Mouse (Mus musculus) heart, postnatal 0 days (tissue): Measurements from ENCODE around the gene Adamts6. TPM values are rescaled to one million over a fixed set of nuclear protein-coding genes. Genes with fewer than 3 reads are reported as not detected.

Experiments
- ATAC-seq: fragments of 200-750 bp; cut with Nextera tagmentation; 2 replicates; pipeline ENCODE4 v1.8.0; 2017; ENCODE audit warnings: low read depth, moderate number of reproducible peaks, moderate library complexity; ENCODE audit not compliant: insufficient read depth
- DNase-seq: peaks from one replicate; pipeline ENCODE4 v3.0.0-alpha.2; 2016; ENCODE audit warnings: low spot score
- H3K27ac ChIP-seq: fragments of 300-500 bp; sonication (generic); 2 replicates; pipeline ENCODE4 v1.5.1; 2014; ENCODE audit warnings: low read depth, mild to moderate bottlenecking
- H3K27me3 ChIP-seq: fragments of 300-500 bp; sonication (generic); 2 replicates; pipeline ENCODE4 v1.6.1; 2014; ENCODE audit warnings: low read length, mixed read lengths; ENCODE audit not compliant: control insufficient read depth, insufficient read depth
- H3K36me3 ChIP-seq: fragments of 300-500 bp; sonication (generic); replicated peaks from 2 replicates; pipeline ENCODE4 v1.6.1; 2014; ENCODE audit warnings: low read length, mixed read lengths; ENCODE audit not compliant: control insufficient read depth, insufficient read depth
- H3K4me1 ChIP-seq: fragments of 300-500 bp; sonication (generic); 2 replicates; pipeline ENCODE4 v1.6.1; 2014; ENCODE audit warnings: antibody characterized with exemption; ENCODE audit not compliant: control insufficient read depth, insufficient read depth
- H3K4me2 ChIP-seq: fragments of 300-500 bp; sonication (generic); 2 replicates; pipeline ENCODE4 v1.6.1; 2014; ENCODE audit warnings: low read depth, mild to moderate bottlenecking, low read length, moderate library complexity
- H3K4me3 ChIP-seq: fragments of 300-500 bp; sonication (generic); 2 replicates; pipeline ENCODE4 v1.5.1; 2014; ENCODE audit warnings: low read depth, low read length
- H3K9ac ChIP-seq: fragments of 300-500 bp; sonication (generic); replicated peaks from 2 replicates; pipeline ENCODE4 v1.6.1; 2014; ENCODE audit warnings: low read depth, low read length, mixed read lengths
- H3K9me3 ChIP-seq: fragments of 300-500 bp; sonication (generic); replicated peaks from 2 replicates; pipeline ENCODE4 v1.6.1; 2016; ENCODE audit warnings: low read length; ENCODE audit not compliant: control insufficient read depth
- CTCF ChIP-seq: IDR thresholded peaks from 2 replicates; pipeline ENCODE4 v1.5.1; 2016; ENCODE audit warnings: antibody characterized with exemption, control low read depth, low read depth
- EP300 ChIP-seq: IDR thresholded peaks from 2 replicates; pipeline ENCODE4 v1.6.1; 2016; ENCODE audit warnings: antibody characterized with exemption, low read depth
- WGBS: fragments of 180-500 bp; shearing (Covaris S2); extraction: QIAGEN DNeasy Blood & Tissue Kit; methylation state at CpG from one replicate; pipeline ENCODE4 v1.1.7; 2014; 5-methylcytosine and 5-hydroxymethylcytosine counted together
- polyA plus RNA-seq: library from polyadenylated mRNA; unstranded; fragments of >200 nt; fragmentation: Nextera tagmentation; extraction: Ambion mirVana; gene quantifications from 2 replicates; pipeline ENCODE4 v1.2.1, GENCODE M21; 2015
- total RNA-seq: library from RNA; depleted of rRNA; stranded (reverse); fragments of >200 nt; gene quantifications from 2 replicates; pipeline ENCODE4 v1.2.3, GENCODE M21; 2014; ENCODE audit warnings: low replicate concordance

The Adamts6 gene
- total and polyA plus RNA-seq, 2 experiments from 2014 or later, result 2.7 to 21.8 TPM

DNA sequence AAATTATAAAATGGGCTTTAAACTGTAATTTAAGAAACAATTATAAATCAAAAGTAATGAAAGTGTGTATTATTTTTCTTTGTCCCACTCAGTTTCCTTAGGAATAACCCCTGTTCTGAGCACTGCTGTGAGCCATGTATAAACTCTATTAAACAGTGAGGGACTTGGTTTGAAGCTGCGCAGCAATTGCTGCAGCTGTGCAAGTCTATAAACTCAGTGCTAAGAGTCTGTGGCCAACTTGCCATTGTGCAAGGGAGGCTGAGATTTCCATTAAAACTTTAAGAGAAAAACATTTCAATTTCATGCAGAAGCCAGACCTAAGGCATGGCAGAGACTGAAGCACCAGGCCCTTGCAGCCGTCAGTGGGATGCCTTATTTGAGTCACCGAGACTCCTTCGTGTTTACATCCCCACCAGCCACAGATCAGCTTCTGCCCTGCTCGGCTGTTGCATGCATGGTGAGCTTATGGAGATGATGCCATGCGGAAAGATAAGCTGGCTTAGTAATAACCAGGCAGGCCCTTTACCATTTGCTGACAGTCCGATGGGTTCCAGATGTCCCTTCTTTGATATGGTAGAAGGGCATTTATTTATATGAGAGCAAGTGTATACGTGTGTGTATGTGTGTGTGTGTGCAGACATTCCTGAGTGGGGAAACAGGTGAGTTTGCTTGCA is 206.7 kb downstream of the Adamts6 start:
- Histone ChIP-seq H3K4me2 (no peak overlapping the region), H3K9ac (no peak overlapping the region), H3K4me3 (no peak overlapping the region), H3K4me1 (peaks cover 13% of the 10 kb centered on the region), H3K9me3 (no peaks in the 10 kb centered on the region), H3K27ac (no peak overlapping the region), H3K27me3 (no peaks in the 10 kb centered on the region), H3K36me3 (no peaks in the 10 kb centered on the region; the same call in 1 of the 2 replicates)
- WGBS, result 34% methylated on average over 8 of the region's 8 CpGs
- TF ChIP-seq EP300 (no peak), CTCF (no peak)
- ATAC-seq, result peak; percentile 34; the same call in 1 of the 2 replicates
- peak; percentile 27 for DNase-seq

DNA sequence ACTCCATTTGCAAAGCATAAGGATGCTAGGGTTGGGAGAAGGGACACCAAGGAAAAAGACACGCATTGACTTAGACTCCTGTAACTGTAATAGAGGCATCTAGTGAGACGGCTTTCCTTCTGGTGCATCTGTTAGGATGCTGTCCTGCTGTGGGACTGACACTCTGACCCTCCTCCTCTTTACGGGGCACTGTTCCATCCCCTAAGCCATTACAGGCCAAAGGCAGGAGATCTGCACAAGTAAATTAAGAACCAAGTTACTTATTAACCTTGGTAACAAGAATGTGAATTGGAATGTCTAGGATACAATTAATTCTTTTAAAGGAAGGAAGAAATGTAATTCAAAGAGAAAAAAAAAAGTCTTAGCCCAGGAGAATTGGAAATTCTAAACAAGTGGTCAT is 210.0 kb downstream of the Adamts6 start:
- whole genome bisulfite sequencing, result 96% methylated on average over 3 of the region's 3 CpGs
- H3K4me1 ChIP-seq, result peaks cover 5% of the 10 kb centered on the region; the same call in 1 of the 2 replicates

DNA sequence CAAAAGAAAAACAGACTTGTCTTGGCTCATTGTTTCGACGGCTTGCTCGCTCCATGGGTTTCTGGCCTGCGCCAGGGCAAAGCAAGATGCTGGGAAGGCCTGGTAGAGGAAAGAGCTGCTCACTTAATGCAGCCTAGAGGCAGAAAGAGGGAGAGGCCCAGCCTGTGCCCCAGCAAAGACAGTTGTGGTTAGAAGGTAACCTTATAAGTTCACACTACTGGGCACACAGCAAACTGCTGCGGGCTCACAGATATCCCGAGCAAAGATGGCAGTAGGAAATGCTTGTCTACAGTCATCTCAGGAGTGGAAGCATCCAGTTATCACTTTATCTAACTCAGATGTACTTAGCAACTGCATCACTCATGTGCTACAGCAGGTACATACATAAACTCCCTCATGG is 211.0 kb downstream of the Adamts6 start:
- no peak overlapping the region for H3K9ac ChIP-seq
- no peak overlapping the region for H3K4me2 ChIP-seq
- no peak for ATAC-seq
- no peak for DNase-seq
- TF ChIP-seq EP300 (no peak), CTCF (no peak)
- H3K4me3 ChIP-seq, result no peak overlapping the region
- H3K4me1 ChIP-seq, result no peaks in the 10 kb centered on the region
- 97% methylated on average over 6 of the region's 6 CpGs for WGBS
- H3K9me3 ChIP-seq, result no peaks in the 10 kb centered on the region
- no peaks in the 10 kb centered on the region; the same call in 1 of the 2 replicates for H3K36me3 ChIP-seq
- no peaks in the 10 kb centered on the region for H3K27me3 ChIP-seq
- no peak overlapping the region for H3K27ac ChIP-seq

More for the DNA sequence above, 210.0 kb downstream of the Adamts6 start:
- no peaks in the 10 kb centered on the region for H3K27me3 ChIP-seq
- H3K9me3 ChIP-seq, result no peaks in the 10 kb centered on the region
- ATAC-seq (no peak), DNase-seq (no peak)
- no peak overlapping the region for H3K27ac ChIP-seq
- H3K9ac ChIP-seq, result no peak overlapping the region
- H3K36me3 ChIP-seq, result no peaks in the 10 kb centered on the region; the same call in 1 of the 2 replicates
- TF ChIP-seq EP300 (no peak), CTCF (no peak)
- H3K4me3 ChIP-seq, result no peak overlapping the region
- no peak overlapping the region for H3K4me2 ChIP-seq

DNA sequence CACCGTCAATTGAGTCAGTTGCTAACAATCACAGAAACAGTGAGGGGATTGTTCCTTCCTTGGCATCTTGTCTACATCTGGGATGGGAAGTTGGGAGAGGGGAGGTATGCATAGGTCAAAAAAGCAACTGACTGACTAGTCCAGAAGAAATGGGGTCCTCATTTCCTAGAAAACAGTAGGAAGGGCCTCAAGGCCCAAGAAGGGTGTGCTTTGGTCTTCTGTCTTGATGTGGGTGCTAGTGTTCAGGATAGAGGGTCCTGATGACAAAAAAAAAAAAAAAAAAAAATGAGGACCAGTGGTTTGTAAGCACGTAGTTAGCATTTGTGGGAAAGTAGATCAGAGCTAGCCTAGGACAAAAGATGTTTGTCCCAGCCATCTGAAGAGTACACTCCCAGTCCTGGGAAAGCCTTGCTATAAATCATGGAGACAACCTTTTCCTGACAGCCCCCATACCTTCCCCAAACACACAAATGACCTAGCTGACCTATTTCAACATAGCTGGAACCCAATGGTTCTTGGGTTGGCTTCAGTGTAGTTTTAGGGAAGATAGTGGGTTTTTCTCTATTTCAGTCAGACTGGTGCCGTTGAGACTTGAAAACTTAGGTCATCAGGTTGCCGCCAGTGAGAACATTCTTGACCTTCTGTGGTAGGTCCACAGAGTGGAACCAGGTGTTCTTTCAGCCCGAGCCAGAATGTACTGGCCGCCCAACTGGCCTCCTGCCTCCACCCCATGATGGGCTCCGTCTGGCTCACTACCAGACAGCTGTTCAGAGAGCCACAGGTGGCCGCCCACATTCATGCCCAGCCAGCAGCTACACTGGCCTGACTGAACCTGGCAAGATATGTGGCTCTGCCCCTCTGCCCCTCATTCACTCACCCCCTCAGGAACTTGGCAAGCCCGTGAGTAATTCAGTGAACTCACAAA is 211.7 kb downstream of the Adamts6 start:
- Histone ChIP-seq H3K4me1 (no peaks in the 10 kb centered on the region), H3K9me3 (no peaks in the 10 kb centered on the region), H3K27ac (no peak overlapping the region), H3K36me3 (no peaks in the 10 kb centered on the region; the same call in 1 of the 2 replicates), H3K27me3 (no peaks in the 10 kb centered on the region), H3K4me3 (no peak overlapping the region), H3K4me2 (no peak overlapping the region), H3K9ac (no peak overlapping the region)
- 70% methylated on average over 9 of the region's 9 CpGs for WGBS
- no peak for TF ChIP-seq CTCF
- no peak for TF ChIP-seq EP300
- DNase-seq (no peak), ATAC-seq (peak; percentile 64; the same call in 1 of the 2 replicates)

DNA sequence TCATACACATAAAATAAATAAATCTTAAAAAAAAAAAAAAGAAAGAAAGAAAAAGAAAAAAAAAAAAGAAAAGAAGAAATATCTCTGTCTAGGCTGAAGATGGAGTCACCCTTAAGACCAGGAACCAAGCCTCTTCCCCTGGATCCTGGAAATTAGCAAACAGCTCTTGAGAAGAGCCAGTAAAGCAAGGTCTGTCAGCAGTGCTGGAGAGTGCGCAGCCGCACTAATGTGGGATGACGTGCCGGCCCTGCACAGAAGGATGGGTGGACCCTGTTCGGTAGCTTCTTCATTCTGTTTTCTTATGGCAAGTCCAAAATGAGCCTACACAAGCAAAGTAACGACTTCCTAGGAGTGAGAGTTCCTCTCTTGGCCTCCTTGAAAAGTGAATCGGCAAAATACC is 214.8 kb downstream of the Adamts6 start:
- Histone ChIP-seq H3K27ac (no peak overlapping the region), H3K27me3 (no peaks in the 10 kb centered on the region), H3K4me1 (no peaks in the 10 kb centered on the region), H3K36me3 (no peaks in the 10 kb centered on the region), H3K4me2 (no peak overlapping the region), H3K9me3 (no peaks in the 10 kb centered on the region), H3K9ac (no peak overlapping the region), H3K4me3 (no peak overlapping the region)
- 92% methylated on average over 7 of the region's 7 CpGs for WGBS
- TF ChIP-seq CTCF (no peak), EP300 (no peak)
- DNase-seq (no peak), ATAC-seq (no peak)
